Mouse (Mus musculus) heart, embryonic 13.5 days (tissue): ENCODE results near the gene Sf3b4. TPM values are rescaled to one million over a fixed set of nuclear protein-coding genes. Genes with fewer than 3 reads are reported as not detected.
"Not testable (repeated sequence)": the region's sequence is repeated elsewhere in the genome, so short reads cannot be mapped to it uniquely, and the experiment has no call there.

Source experiments
- ATAC-seq: fragments of 200-750 bp; cut with Nextera tagmentation; 2 replicates; pipeline ENCODE4 v1.8.0; 2017; ENCODE audit warnings: moderate TSS enrichment; ENCODE audit not compliant: insufficient number of reproducible peaks, low FRiP score, low TSS enrichment; ENCODE audit errors: extremely low read depth
- H3K27ac ChIP-seq: fragments of 300-500 bp; sonication (generic); replicated peaks from 2 replicates; pipeline ENCODE4 v1.5.1; 2015; ENCODE audit warnings: moderate library complexity, mild to moderate bottlenecking, inconsistent platforms
- H3K27me3 ChIP-seq: fragments of 300-500 bp; sonication (generic); replicated peaks from 2 replicates; pipeline ENCODE4 v1.6.1; 2015; ENCODE audit warnings: mild to moderate bottlenecking, inconsistent platforms
- H3K36me3 ChIP-seq: fragments of 300-500 bp; sonication (generic); 2 replicates; pipeline ENCODE4 v1.6.1; 2015; ENCODE audit warnings: mild to moderate bottlenecking, inconsistent platforms
- H3K4me1 ChIP-seq: fragments of 300-500 bp; sonication (generic); 2 replicates; pipeline ENCODE4 v1.6.1; 2015; ENCODE audit warnings: inconsistent platforms
- H3K4me2 ChIP-seq: fragments of 300-500 bp; sonication (generic); 2 replicates; pipeline ENCODE4 v1.6.1; 2015; ENCODE audit warnings: inconsistent platforms, mild to moderate bottlenecking, moderate library complexity
- H3K4me3 ChIP-seq: fragments of 300-500 bp; sonication (generic); 2 replicates; pipeline ENCODE4 v1.5.1; 2015; ENCODE audit warnings: moderate library complexity, mild to moderate bottlenecking, inconsistent platforms
- H3K9ac ChIP-seq: fragments of 300-500 bp; sonication (generic); 2 replicates; pipeline ENCODE4 v1.6.1; 2015; ENCODE audit warnings: inconsistent platforms, mild to moderate bottlenecking, moderate library complexity
- H3K9me3 ChIP-seq: fragments of 300-500 bp; sonication (generic); 2 replicates; pipeline ENCODE4 v1.6.1; 2016; ENCODE audit warnings: inconsistent platforms
- WGBS: fragments of 180-500 bp; shearing (Covaris S2); methylation state at CpG from one replicate; pipeline ENCODE4 v1.1.7; 2015; ENCODE audit warnings: mixed read lengths; 5-methylcytosine and 5-hydroxymethylcytosine counted together
- polyA plus RNA-seq: library from polyadenylated mRNA; unstranded; fragments of >200 nt; fragmentation: Nextera tagmentation; extraction: Ambion mirVana; gene quantifications from 2 replicates; pipeline ENCODE4 v1.2.1, GENCODE M21; 2015

Sf3b4 gene
- polyA plus RNA-seq, 1 experiment from 2014 or later, result 97.7 TPM

- Histone ChIP-seq H3K36me3 (peaks cover 44% of the 10 kb centered on the region), H3K9me3 (no peaks in the 10 kb centered on the region), H3K9ac (peak overlapping the region; percentile 85), H3K4me3 (peak overlapping the region; percentile 66), H3K27me3 (no peaks in the 10 kb centered on the region), H3K27ac (peak overlapping the region; percentile 83), H3K4me2 (peak overlapping the region; percentile 84), H3K4me1 (peaks cover 15% of the 10 kb centered on the region)
- ATAC-seq, result no peak
- WGBS, result 18% methylated on average over 27 of the region's 27 CpGs
Observed at GRCm38 (mm10) chr3:96196437-96197128, 24.5 kb downstream of the Sf3b4 start.

- ATAC-seq, result peak; percentile 71
- H3K4me2 ChIP-seq, result peak overlapping the region; percentile 84
- no peaks in the 10 kb centered on the region for H3K27me3 ChIP-seq
- peak overlapping the region; percentile 83 for H3K27ac ChIP-seq
- under 1% methylated on average over 50 of the region's 50 CpGs for WGBS
- no peaks in the 10 kb centered on the region for H3K9me3 ChIP-seq
- H3K9ac ChIP-seq, result peak overlapping the region; percentile 85
- H3K4me3 ChIP-seq, result peak overlapping the region; percentile 66
- peaks cover 37% of the 10 kb centered on the region for H3K36me3 ChIP-seq
- H3K4me1 ChIP-seq, result peaks cover 15% of the 10 kb centered on the region
Observed at GRCm38 (mm10) chr3:96197129-96197749, 25.1 kb downstream of the Sf3b4 start.

GRCm38 (mm10) chr3:96198181-96198580 lies 26.0 kb downstream of the Sf3b4 start:
- 6% methylated on average over 6 of the region's 6 CpGs for WGBS
- Histone ChIP-seq H3K27ac (no peak overlapping the region; the same call in 1 of the 2 replicates), H3K9me3 (no peaks in the 10 kb centered on the region), H3K4me1 (peaks cover 15% of the 10 kb centered on the region), H3K36me3 (peaks cover 28% of the 10 kb centered on the region), H3K4me2 (peak overlapping the region; percentile 84), H3K4me3 (peak overlapping the region; percentile 66), H3K27me3 (no peaks in the 10 kb centered on the region), H3K9ac (peak overlapping the region; percentile 72)
- no peak for ATAC-seq

- peak overlapping the region; percentile 84 for H3K4me2 ChIP-seq
- not testable (repeated sequence) for H3K4me3 ChIP-seq, H3K9me3 ChIP-seq, H3K27ac ChIP-seq, H3K9ac ChIP-seq, ATAC-seq, H3K27me3 ChIP-seq
- peaks cover 23% of the 10 kb centered on the region for H3K36me3 ChIP-seq
- H3K4me1 ChIP-seq, result peaks cover 15% of the 10 kb centered on the region
- 19% methylated on average over 7 of the region's 8 CpGs for WGBS
Observed at GRCm38 (mm10) chr3:96198601-96199251, 26.6 kb downstream of the Sf3b4 start.

GRCm38 (mm10) chr3:96199731-96200130 lies 27.6 kb downstream of the Sf3b4 start:
- Histone ChIP-seq H3K4me1 (peaks cover 15% of the 10 kb centered on the region), H3K4me3 (no peak overlapping the region), H3K9ac (no peak overlapping the region), H3K36me3 (peaks cover 14% of the 10 kb centered on the region), H3K27me3 (no peaks in the 10 kb centered on the region), H3K9me3 (no peaks in the 10 kb centered on the region), H3K27ac (no peak overlapping the region), H3K4me2 (no peak overlapping the region)
- no peak for ATAC-seq
- 34% methylated on average over 2 of the region's 2 CpGs for WGBS

- Histone ChIP-seq H3K4me1 (peaks cover 4% of the 10 kb centered on the region; the same call in 1 of the 2 replicates), H3K9me3 (no peaks in the 10 kb centered on the region), H3K27ac (no peak overlapping the region), H3K36me3 (no peaks in the 10 kb centered on the region), H3K9ac (no peak overlapping the region), H3K4me3 (no peak overlapping the region), H3K4me2 (no peak overlapping the region), H3K27me3 (no peaks in the 10 kb centered on the region; the same call in 1 of the 2 replicates)
- 78% methylated on average over 3 of the region's 3 CpGs for WGBS
- ATAC-seq, result no peak
Observed at GRCm38 (mm10) chr3:96207819-96208218, 35.7 kb downstream of the Sf3b4 start.

GRCm38 (mm10) chr3:96209242-96209641 lies 37.1 kb downstream of the Sf3b4 start:
- Histone ChIP-seq H3K9ac (0 out of 2 replicates have a peak overlapping the region, but pooled peaks have one; percentile 33), H3K36me3 (no peaks in the 10 kb centered on the region), H3K27ac (no peak overlapping the region), H3K4me3 (no peak overlapping the region), H3K4me1 (peaks cover 4% of the 10 kb centered on the region; the same call in 1 of the 2 replicates), H3K4me2 (no peak overlapping the region), H3K27me3 (no peaks in the 10 kb centered on the region; the same call in 1 of the 2 replicates), H3K9me3 (no peaks in the 10 kb centered on the region)
- 16% methylated on average over 15 of the region's 15 CpGs for WGBS
- no peak for ATAC-seq

GRCm38 (mm10) chr3:96219191-96219641 lies 47.1 kb downstream of the Sf3b4 start:
- H3K9me3 ChIP-seq, result no peaks in the 10 kb centered on the region
- no peaks in the 10 kb centered on the region for H3K27me3 ChIP-seq
- peak overlapping the region; percentile 98 for H3K27ac ChIP-seq
- peak; percentile 33; the same call in 1 of the 2 replicates for ATAC-seq
- no peaks in the 10 kb centered on the region for H3K36me3 ChIP-seq
- WGBS, result under 1% methylated on average over 12 of the region's 12 CpGs
- H3K4me3 ChIP-seq, result peak overlapping the region; percentile 74
- peak overlapping the region; percentile 82 for H3K4me2 ChIP-seq
- peak overlapping the region; percentile 89 for H3K9ac ChIP-seq
- peaks cover 34% of the 10 kb centered on the region for H3K4me1 ChIP-seq

- Histone ChIP-seq H3K9ac (peak within 1 kb of the TSS; percentile 89), H3K9me3 (no peaks in the 10 kb centered on the region), H3K36me3 (no peaks in the 10 kb centered on the region), H3K27me3 (no peaks in the 10 kb centered on the region), H3K4me1 (peaks cover 36% of the 10 kb centered on the region), H3K27ac (peak within 1 kb of the TSS; percentile 98), H3K4me3 (peak within 1 kb of the TSS; percentile 74), H3K4me2 (peak within 1 kb of the TSS; percentile 82)
- peak; percentile 68 for ATAC-seq
- under 1% methylated on average over 37 of the region's 37 CpGs for WGBS
Observed at GRCm38 (mm10) chr3:96219661-96220130, 47.6 kb downstream of the Sf3b4 start, which contains the start of the genes Bola1 and Hist2h2ab. TSS of gene Bola1 (minus strand) at chr3:96219709. TSS of gene Hist2h2ab (plus strand) at chr3:96219865.

- peak overlapping the region; percentile 98 for H3K27ac ChIP-seq
- peak overlapping the region; percentile 82 for H3K4me2 ChIP-seq
- ATAC-seq, H3K36me3 ChIP-seq, H3K27me3 ChIP-seq, H3K9me3 ChIP-seq: not testable (repeated sequence)
- peak overlapping the region; percentile 74 for H3K4me3 ChIP-seq
- H3K9ac ChIP-seq, result peak overlapping the region; percentile 89
- peaks cover 42% of the 10 kb centered on the region for H3K4me1 ChIP-seq
- under 1% methylated on average over 38 of the region's 47 CpGs for WGBS
Observed at GRCm38 (mm10) chr3:96220131-96220764, 48.1 kb downstream of the Sf3b4 start.
